Mouse (Mus musculus): Measurements from ENCODE around the gene Echdc2.

The Echdc2 gene

DNA sequence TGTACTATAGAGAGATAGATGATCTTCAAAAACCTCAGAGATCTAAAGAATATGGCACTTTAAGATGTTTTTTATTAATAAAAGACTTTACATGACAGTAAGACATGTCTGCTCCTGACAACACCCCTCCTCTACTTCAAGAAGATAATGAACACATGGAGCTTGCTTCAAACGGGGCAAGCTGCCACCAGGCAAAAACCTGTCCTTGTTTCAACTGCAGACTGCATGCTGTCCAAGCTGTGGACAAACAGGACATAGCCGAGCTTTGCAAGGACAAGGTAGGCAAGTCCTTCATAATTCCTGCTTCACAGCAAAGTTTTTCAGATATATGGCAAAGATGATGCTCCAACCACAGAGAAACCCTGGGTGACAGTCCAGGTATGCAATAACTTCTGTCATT, 34.0 kb downstream of the Echdc2 start:
- no peak for DNase-seq (ENCODE audit: low spot score in 2 of 2)

- DNase-seq (ENCODE audit: low spot score in 2 of 2) = no peak
Observed at GRCm38 (mm10) chr4:108204629-108205028, 39.4 kb downstream of the Echdc2 start.

DNA sequence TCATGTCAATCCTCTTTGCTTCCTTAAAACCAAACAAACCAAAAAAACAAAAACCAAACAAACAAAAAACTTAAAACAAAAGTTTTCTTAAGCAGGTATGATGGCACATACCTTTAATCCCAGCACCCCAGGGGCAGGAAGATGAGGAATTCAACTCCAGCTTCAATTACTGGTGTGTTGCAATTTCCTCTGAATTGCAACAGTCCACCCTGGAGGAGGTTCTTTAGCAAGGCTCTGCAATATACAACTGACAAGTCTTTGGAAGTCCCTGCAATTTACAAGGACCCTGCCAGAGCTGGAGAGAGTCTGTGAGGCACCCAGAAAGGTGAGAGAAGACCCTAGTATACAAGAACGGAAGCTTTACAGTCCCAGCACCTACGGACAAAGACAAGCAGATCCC, 47.8 kb downstream of the Echdc2 start:
- no peak for DNase-seq (ENCODE audit: low spot score in 2 of 2)

GRCm38 (mm10) chr4:108217332-108218179, 52.3 kb downstream of the Echdc2 start, which contains the start of gene Zyg11a:
Gene Zyg11a (minus strand): TSS chr4:108218048.
- no peak for DNase-seq (ENCODE audit: low spot score in 2 of 2)

DNA sequence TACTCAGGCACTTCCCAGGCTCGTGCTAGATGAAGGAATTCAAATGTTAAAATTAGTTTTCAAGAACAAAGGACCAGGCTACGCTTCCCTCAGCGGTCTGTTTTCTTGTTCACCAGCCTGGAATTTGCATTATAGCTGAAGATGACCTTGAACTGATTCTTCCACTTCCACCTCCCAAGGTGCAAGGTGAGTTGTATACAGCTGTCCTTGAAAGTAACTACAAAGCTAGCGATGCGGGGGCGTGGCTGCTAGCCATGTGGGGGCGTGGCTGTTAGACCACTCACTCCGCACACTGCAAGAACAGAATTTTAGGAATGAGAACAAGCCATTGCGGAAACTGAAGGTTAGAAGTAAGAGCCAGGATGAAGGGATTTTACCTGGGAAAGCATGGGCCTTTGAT, 53.8 kb downstream of the Echdc2 start:
- DNase-seq (ENCODE audit: low spot score in 2 of 2) = no peak

GRCm38 (mm10) chr4:108222507-108222906, 57.3 kb downstream of the Echdc2 start:
- no peak for DNase-seq (ENCODE audit: low spot score in 2 of 2)

DNA sequence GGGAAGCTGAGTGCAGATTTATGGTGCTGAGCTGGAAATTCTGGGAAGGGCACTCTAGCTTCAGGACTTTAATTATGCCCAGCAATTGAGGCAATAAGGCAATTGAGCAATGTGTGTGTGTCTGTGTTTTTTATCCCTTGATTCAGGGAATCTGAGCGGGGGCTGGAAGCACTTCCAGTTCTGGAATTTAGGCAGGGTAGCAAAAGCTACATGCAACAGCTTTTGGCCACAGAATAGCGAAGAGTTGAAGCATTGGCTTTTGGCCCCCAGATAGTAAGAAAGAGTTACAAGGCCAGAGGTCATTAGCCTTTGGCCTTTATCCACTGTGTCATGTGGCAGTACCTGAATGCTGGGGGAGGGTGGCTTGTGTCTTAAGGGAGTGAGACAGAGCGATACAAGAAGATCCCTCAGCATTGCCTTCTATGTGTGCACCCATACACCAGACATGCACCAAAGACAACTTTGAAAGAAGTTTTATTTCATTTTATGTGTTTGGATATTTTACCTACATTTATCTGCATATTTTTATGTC, 60.2 kb downstream of the Echdc2 start:
- no peak for DNase-seq (ENCODE audit: low spot score in 2 of 2)
